Mouse (Mus musculus) embryonic fibroblast, embryonic 13.5 days (primary cell): Measurements from ENCODE around the gene S100a3.

ENCODE experiments used
- CTCF ChIP-seq: IDR thresholded peaks from 2 replicates; pipeline ENCODE4 v1.5.1; 2011; ENCODE audit warnings: mild to moderate bottlenecking, control low read depth, low read length, moderate library complexity, borderline replicate concordance; ENCODE audit not compliant: insufficient read depth
- POLR2A ChIP-seq: IDR thresholded peaks from 2 replicates; pipeline ENCODE4 v1.6.1; 2011; ENCODE audit warnings: low read depth, mild to moderate bottlenecking, control low read depth, low read length, moderate library complexity

DNA sequence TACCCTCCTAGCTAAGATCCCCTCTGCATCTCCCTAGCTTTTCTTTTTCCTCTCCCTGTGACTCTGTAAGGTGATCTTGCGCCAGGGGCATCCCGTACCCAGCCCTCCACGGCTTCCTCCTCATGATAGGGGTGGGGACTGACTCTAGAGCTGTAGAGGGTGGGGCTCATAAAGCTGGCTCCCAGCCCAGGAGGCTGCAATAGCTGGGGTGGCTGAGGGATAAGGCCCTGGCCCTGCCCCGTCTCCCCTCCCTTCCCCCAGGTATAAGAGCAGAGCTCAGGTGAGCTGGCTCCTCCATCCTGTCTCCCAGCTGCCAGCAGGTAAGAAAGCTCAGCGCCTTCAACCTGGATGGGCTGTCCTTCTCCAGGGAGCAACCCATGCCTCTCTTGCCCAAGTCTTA is 33.8 kb upstream of the S100a3 start, which contains the start of gene S100a14:
- TF ChIP-seq CTCF (no peak), POLR2A (no peak)
